Mouse (Mus musculus) heart, postnatal 25 days (tissue): ENCODE results near the gene Csnk1d. TPM values are rescaled to one million over a fixed set of nuclear protein-coding genes. Genes with fewer than 3 reads are reported as not detected.

Experiments
- DNase-seq: peaks from one replicate; pipeline ENCODE4 v3.0.0; 2022; ENCODE audit warnings: low spot score
- intact Hi-C: fragments of 180-260 bp; cut with DNase I; formaldehyde crosslinking; loops from one replicate; pipeline ENCODE4 v1.15.1; 2025
- total RNA-seq, 2 experiments: library from RNA; stranded (reverse); gene quantifications; 2 replicates each; pipeline ENCODE4 v1.2.3; 2021

Gene Csnk1d
- total RNA-seq, 2 experiments from 2014 or later, result 50.7 to 56.5 TPM

DNA sequence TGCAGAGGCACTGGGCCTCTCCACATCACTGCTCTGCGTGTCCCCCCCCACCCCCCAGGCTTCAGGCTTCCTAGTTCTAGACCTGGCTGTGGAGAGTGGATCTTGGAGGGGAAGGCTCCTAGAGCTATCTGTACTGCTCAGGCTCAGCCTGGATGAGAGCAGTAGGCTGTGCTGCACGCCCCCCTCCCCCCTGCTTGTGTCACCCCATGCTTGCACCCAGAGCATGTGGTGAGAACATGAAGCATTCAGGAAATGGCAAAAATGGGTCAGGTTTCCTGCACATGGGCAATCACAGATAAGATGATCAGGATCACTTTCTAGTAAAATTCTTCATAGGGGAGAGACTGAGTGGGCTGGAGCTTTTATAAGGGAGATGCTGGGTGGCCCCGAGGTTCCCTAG is 31.6 kb downstream of the Csnk1d start:
- no peak for DNase-seq
- intact Hi-C loops, result no loop called here

- intact Hi-C loops, result no loop called here
- DNase-seq, result no peak
These were observed 32.1 kb downstream of the Csnk1d start for GRCm38 (mm10) chr11:120959066-120959465.

DNA sequence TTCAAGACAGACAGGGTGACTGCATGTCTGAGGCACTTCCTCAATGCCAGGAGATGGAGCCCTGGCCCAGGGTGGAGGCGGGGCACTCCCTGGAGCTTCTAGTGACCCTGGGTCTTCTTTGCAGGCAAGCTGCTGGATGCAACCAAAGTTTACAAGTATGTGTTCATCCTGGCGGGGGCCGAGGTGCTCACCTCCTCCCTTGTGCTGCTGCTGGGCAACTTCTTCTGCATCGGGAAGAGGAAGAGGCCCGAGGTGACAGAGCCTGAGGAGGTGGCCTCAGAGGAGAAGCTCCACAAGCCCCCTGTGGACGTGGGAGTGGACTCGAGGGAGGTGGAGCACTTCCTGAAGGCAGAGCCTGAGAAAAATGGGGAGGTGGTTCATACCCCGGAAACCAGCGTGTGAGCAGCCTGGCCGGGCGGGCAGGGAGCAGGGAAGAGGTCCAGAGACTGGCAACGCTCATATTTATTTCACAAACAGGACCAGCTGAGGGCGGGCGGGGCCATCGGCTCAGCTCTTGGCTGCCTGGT is 33.3 kb downstream of the Csnk1d start:
- intact Hi-C loops, result no loop called here
- no peak for DNase-seq

DNA sequence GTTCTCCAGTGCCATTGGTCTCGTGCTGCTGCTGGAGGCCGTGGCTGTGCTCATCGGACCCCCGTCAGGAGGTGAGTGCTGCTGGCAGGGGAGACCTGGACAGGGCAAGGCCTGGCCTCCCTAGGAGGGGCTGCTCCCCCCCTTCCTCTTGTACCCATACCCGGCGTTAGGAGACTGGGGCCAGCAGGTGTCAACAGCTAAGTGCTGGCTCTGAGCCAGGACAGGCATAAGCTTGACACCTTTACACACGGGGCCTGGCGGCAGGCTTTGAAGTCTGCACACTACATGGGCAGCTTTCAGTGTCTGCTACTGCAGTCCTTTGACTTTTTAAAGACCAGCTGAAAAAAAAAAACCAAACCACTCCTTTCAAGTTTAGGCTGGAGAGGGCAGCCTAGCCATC is 34.1 kb downstream of the Csnk1d start:
- intact Hi-C loops, result no loop called here
- no peak for DNase-seq

DNA sequence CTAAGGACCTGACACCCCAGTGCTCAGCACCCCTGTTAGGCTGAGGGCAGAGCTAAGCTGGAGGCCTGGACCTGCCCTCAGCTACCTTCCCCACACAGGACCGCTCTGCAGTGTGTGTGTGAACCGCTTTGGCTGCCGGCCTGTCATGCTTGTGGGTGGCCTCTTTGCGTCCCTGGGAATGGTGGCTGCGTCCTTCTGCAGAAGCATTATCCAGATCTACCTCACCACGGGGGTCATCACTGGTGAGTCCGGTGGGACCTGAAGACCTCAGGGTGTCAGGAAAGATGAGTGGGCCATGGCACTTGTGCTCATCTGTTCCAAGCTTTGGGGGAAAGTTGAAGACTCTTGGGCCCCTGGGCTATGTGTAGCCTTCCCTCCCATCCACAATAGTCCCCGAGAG is 35.4 kb downstream of the Csnk1d start:
- no peak for DNase-seq
- intact Hi-C loops, result no loop called here

DNA sequence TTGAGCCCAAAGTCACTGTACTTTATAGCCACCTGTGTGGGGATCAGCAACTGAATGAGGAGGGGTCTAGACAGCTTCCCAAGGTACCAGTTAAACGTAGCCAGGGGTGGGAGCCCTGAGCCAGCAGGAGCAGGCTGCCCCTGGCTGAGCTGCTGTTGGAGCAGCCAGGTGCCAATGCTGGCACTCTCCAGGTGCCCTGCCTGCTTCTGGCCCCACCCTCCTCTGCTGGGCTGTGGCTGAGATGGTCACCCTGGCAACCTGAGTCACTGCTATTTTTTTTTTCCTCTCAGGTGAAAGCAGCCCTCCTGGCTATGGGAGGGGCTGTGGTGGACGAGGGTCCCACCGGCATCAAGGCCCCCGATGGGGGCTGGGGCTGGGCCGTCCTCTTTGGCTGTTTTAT is 36.2 kb downstream of the Csnk1d start:
- no peak for DNase-seq
- intact Hi-C loops, result no loop called here

DNA sequence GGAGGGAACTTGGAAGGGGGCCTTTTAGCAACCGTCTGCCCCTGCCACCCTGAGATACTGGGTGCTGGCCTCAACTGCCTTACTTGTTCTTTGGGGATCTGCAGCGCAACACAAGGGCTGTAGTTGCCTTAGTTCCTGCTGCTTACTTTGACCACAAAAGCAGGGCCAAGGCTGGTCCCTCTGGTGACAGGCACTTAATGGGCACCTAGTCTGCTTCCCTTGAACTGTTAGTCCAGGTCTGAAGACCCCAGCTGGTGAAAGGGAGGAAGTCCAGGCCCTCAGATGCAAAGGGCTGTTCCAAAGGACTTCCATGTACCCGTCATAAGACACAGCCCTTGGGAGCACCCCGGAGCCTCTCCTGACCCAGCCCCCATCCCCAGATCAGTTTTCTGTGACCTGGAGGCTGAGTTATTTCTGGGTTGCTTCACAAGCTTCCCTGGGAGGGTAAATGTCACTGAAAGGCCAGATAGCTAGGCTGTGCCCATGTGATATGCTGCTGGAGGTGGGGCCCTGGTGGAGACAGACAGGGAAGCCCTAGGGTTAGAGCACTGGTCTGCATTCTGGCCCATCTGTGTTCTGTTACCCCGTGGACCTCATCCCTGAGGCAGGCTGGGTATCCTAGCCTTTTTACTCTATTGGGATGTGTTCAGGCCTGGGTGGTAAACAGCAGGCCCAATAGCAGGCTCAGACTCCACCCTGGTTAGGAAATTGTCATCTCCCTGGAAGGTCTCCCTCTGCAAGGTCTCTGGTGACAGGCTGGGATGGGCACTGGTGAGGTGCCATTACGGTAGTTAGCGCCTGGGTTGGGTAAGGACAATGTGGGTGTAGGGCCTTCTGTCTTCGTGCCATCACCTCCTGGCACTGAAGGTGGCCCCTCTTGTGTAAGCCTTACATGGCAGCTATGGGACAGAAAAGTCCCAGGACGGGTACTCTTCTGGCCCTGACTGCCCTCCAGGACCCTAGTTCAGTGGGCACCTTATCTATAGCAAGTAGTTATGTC is 39.1 kb downstream of the Csnk1d start:
- intact Hi-C loops, result no loop called here
- DNase-seq, result no peak

GRCm38 (mm10) chr11:120951237-120951636 is 39.9 kb downstream of the Csnk1d start:
- no peak for DNase-seq
- intact Hi-C loops, result no loop called here

- peak; percentile 87 for DNase-seq
- intact Hi-C loops, result no loop called here
These were observed 40.6 kb downstream of the Csnk1d start for GRCm38 (mm10) chr11:120950281-120951202.

GRCm38 (mm10) chr11:120949863-120950262 is 41.3 kb downstream of the Csnk1d start:
- no peak for DNase-seq

DNA sequence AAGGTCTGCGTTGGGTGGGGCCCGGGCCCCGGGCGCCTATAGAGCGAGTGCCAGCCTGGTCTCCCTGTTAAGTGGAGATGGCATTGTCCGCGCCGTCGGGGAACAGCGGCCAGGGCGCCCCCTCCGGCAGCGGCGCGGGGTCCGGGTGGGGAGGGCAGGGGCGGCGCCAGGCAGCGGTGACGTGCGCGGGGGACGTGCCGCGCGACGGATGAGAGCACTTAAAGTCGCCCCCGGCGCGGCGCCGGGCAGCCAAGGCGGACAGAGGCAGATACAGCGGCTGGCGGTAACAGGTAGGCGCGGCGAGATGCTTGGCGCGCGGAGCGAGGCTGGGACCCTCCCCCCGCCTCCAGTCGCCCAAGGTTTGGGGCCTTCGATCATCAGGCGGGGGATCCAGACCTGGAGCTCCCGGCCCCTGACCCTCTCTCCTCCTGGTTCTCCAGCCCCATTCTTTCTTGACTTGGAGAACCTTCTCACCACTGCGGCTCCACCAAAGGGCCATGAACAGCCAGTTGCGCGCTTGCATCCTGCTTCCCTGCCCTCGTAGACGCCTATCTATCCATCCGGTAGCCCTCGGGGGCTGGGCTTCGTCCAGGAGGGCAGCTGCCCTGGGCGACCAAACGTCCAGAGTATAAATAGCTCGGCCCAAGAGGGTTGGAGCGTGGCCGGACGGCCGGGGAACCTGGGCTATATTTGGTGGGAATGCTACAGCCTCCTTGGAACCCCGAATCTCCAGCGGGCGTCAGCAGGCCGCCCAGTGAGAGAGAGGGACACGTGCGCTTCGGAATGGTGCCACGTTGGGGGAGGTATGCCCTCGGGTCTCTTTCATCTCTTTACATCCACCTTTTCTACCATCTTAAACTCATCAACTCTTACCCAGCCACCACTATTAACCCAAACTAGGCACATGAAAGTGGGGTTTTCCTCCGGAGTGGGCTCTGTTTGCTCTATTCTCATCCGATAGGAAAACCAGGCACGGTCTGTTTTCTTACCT is 42.0 kb downstream of the Csnk1d start:
- no peak for DNase-seq
- intact Hi-C loops, result no loop called here

More at GRCm38 (mm10) chr11:120949863-120950262, 41.3 kb downstream of the Csnk1d start:
- intact Hi-C loops, result no loop called here

DNA sequence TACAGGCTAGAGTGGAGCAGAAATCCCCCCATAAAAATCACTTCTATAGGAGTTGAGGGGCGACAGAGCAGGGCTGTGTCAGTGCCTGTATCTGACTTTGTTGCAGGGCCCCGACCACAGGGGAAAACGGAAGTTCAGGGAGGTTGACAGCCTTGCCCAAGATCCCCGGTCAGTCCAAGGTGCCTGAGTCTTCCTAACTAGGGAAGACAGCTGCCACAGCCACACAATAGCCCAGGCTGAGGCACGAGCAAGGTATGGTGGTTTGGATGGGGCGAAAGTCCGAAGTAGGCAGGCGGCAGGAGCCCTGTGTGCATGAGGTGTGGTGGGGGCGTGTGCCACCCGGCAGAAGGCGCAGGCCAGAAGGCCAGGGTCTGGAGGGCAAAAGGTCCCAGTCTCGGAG is 42.8 kb downstream of the Csnk1d start, which contains the start of gene Slc16a3:
TSS of gene Slc16a3 (plus strand) at position 153 of the 400 bp plus-strand sequence.
- intact Hi-C loops, result no loop called here
- no peak for DNase-seq

DNA sequence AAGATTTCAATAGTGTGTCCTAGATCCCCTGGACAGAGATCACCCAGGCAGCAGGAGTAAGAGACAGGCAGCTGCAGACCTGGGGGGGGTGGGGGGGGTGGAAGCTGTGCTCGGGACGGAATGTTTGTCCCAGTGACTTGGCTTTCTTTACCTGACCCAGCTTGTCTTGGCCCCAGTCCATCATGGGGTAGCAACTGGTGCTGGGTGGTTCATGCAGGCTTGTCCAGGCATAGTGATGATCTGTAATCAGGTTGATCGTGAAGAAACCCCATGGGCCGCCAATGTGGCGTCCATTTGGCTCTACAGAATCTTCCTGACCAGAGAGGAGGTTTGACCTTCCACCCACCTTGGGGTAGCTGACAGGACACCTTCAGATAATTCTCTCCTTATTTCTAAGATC is 45.2 kb downstream of the Csnk1d start:
- no peak for DNase-seq
- intact Hi-C loops, result no loop called here

- intact Hi-C loops, result no loop called here
- DNase-seq, result no peak
These were observed 45.9 kb downstream of the Csnk1d start for GRCm38 (mm10) chr11:120945266-120945665.

DNA sequence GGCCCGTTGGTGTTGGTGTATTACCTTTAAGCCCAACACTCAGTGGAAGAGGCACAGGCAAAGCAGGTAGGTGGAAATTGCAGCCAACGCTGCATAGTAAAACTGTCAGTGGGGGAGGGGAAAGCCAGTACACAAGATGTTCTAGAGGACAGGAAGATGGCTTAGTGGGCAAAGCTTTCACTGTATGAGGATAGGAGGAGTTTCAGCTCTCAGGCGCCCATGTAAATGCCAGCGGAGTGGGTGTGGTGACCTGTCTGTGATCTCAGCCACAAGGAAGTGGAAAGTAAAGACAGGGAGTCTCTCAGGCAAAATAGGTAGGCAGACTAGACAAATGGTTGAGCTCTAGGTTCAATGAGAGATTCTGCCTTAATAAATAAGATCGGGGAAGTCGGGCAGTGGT is 50.2 kb downstream of the Csnk1d start:
- no peak for DNase-seq
- intact Hi-C loops, result no loop called here

GRCm38 (mm10) chr11:120939712-120940341 is 51.3 kb downstream of the Csnk1d start:
- intact Hi-C loops, result no loop called here
- no peak for DNase-seq

GRCm38 (mm10) chr11:120938795-120939194 is 52.3 kb downstream of the Csnk1d start:
- no peak for DNase-seq
- intact Hi-C loops, result no loop called here

DNA sequence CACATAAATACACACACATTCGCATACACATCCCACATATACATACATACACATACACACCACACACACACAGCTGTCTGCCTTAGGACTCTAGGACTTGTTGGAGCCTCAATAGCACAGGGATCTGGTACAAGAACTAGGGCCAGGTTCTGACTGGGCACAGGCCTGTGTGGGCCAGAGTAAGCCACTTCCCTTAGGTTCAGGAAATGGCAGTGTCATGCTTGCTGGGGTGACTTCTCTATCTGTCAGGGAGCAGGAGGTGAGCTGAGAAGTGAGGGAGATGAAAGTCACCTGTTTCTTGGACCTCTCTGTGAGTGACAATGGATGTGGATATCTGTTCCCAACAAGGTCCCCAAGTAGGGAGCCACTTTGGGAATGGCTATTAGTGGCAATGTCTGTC is 53.2 kb downstream of the Csnk1d start:
- intact Hi-C loops, result no loop called here
- DNase-seq, result no peak
